Mouse (Mus musculus) spleen, postnatal 36 days (tissue): Measurements from ENCODE around the gene Hemgn.

Experiments
- DNase-seq, 2 experiments: peaks; one replicate each; pipeline ENCODE4 v3.0.0; 2022; ENCODE audit warnings: low spot score in 2 of 2, mixed read lengths in 1 of 2

The Hemgn gene

GRCm38 (mm10) chr4:46413406-46413805 lies at the start of gene Hemgn:
Gene Hemgn, minus strand, starts transcription at chr4:46413506.
- no peak for DNase-seq

- no peak for DNase-seq
These were observed 45.1 kb upstream of the Hemgn start for GRCm38 (mm10) chr4:46458411-46458810.

DNA sequence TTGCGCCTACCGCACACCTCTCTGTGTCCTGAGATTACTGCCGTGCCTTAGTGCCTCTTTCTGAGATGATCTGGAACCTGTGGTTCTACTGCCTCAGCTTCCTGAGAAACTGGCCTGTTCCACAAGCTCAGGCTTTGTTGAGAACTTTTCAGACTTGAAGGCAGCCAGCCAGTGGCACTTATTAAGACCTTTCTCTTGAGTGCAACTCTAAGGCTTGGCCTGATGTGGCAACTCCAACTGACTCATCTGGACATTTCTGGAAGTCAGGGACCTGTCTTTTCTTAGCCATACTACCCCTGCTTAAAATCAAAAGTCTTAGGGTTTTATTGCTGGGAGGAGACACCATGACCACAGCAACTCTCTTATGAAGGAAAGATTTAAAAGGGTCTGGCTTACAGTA lies 43.9 kb upstream of the Hemgn start:
- DNase-seq, result no peak

GRCm38 (mm10) chr4:46456762-46457161 lies 43.5 kb upstream of the Hemgn start:
- no peak for DNase-seq

DNA sequence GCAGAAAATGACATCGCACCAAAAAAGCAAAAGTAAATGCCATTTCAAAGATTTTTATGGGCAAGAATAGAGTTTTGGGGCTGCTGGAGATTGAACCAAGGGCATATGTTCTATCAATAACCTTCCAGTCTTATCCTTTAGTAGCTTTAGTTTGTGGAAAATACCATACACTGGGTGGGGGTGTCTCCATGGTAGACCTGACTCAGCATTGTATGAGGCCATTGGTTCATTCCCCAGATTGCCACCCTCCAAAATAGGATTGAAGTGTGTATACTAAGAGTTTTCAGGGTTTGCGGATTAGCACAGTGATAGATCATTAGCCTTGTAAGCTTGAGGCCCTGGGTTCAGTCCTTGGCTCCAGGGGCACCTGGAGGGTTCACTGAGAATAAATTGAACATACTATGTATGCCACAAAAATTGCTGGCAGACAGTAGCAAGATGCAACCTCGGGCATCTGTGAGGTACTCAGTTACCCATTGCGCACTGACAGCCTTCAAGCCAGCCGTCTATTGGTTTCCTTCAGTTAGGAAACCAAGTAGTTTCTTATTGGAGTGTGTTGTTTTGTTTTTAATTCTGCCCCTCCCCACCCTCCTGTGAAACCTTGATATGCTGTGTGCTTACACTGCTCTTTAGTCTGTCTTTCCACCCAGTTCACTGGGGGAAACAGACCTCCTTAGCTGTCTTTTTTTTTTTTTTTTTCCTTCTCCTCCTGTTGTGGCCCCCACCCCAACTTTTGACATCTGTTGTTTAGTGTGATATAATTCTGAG lies 41.0 kb upstream of the Hemgn start:
- DNase-seq, result no peak

- no peak for DNase-seq
These were observed 39.8 kb upstream of the Hemgn start for GRCm38 (mm10) chr4:46452855-46453719.

GRCm38 (mm10) chr4:46452481-46452850 lies 39.2 kb upstream of the Hemgn start:
- DNase-seq, result peak; percentile 62 to 70

DNA sequence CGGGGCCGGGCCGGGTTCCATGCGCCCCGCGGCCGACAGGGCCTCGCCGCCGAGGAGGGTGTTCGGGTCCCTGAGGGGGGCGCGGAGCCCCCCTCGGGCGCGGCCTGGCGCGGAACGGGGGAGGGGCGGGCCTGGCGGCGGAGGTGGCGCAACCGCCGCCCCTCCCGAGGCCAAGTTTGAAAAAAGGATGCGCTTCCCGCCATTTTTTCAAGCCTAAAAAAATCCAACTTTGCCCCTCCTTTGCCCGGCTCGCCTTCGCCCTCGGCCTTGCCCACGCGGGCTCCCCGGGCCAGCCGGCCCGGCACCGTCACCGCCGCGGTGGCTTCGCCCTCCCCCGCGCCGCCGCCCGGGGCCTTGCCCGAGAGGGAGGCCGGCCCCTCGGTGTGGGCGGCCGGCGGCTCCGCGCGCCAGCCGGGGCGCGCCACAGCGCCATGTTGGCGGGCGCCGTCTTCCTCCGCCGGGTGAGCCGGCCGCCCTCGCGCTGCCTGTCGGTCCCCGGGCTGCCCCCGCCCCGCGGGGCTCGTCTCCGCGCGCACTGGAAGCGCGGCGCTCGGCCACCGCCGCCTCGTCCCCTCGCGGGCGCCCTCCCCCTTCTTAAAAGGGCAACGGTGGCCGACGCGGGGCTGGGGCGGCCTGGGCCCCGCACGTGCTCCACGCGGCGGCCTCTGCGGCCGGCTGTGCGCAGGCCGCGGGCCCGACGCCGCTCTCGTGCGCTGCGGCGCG lies 38.6 kb upstream of the Hemgn start:
- peak; percentile 69 to 75 for DNase-seq

- peak; percentile 74 to 77 for DNase-seq
These were observed 38.0 kb upstream of the Hemgn start for GRCm38 (mm10) chr4:46451240-46451757.

DNA sequence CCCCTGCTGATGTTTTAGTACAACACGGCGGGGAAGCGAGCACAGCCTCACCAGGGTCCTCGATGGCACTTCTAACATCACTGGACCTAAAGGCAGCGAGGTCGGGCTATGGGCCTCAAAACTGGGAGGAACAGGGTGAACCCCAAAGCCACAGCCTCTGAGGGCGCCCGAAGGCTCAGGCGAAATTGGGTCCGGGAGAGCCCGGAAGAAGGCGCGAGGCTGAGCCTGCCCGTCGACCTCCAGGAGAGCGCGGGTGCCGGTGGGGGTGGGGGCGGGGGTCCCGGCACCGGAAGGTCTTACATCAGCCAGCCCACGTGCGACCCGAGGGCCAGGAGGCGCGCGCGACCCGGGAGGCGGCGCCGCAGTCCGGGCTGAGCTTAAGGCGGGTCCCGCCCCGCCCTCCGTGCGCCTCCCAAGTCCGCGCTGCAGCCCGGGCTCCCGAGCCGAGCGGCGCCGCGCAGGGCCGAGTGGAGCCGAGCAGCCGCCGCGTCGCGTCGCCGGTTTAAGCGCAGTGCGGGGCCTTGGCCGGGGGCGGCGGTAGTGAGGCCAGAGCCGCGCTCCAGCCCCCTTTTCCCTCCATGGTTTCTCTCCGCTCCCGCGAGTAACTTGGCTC lies 37.3 kb upstream of the Hemgn start, which contains the start of gene Anp32b:
Anp32b (plus strand) TSS at position 384 of the 613 bp plus-strand sequence.
- DNase-seq, result peak; percentile 92

GRCm38 (mm10) chr4:46450020-46450518 lies 36.8 kb upstream of the Hemgn start:
- peak in 1 of 2 experiments; percentile 24 for DNase-seq

GRCm38 (mm10) chr4:46448886-46449285 lies 35.6 kb upstream of the Hemgn start:
- DNase-seq, result no peak

GRCm38 (mm10) chr4:46447461-46447860 lies 34.2 kb upstream of the Hemgn start:
- DNase-seq, result no peak

GRCm38 (mm10) chr4:46445237-46445945 lies 32.1 kb upstream of the Hemgn start:
- DNase-seq, result no peak

DNA sequence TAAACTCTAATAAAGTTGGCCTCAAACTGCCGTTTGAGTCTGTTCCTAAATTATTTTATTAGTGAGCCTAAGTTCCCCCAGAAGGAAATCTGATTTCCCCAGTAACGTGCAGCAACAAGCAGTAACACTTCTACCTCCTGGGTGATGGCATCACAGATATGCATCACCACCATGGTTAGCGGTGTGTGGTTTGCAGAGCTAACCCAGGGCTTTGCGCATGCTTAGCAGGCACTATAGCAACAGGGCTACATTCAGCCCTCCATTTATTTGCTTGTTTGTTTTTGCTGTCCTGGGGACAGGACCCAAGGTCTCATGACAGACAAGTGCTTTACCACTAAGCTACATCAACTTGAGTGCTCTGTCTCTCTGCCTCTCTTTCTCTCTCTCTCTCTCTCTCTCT lies 29.2 kb upstream of the Hemgn start:
- DNase-seq, result no peak

GRCm38 (mm10) chr4:46432339-46433036 lies 19.2 kb upstream of the Hemgn start:
- peak; percentile 51 to 75 for DNase-seq

- no peak for DNase-seq
These were observed 15.7 kb upstream of the Hemgn start for GRCm38 (mm10) chr4:46428903-46429499.

DNA sequence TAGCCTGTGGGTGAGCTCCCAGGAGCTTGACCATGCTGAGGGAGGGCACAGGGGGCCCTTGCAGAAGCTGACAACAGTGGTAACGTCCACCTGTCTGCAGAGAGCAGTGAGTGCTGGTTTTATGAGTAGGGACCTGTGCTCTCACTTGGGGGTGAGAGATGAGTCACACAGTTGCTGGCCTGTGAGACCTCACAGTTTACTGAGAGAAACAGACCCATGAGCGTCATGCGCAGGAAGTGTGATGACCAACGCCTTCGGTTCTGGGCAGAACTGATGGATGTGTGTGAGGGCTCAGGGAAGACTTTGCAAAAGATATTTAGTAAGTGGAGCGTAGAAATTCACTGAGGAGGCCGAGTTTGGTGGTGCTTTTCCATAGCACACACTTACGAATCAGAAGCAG lies 9.3 kb upstream of the Hemgn start:
- DNase-seq, result no peak

GRCm38 (mm10) chr4:46418851-46419250 lies 5.5 kb upstream of the Hemgn start:
- DNase-seq, result no peak

DNA sequence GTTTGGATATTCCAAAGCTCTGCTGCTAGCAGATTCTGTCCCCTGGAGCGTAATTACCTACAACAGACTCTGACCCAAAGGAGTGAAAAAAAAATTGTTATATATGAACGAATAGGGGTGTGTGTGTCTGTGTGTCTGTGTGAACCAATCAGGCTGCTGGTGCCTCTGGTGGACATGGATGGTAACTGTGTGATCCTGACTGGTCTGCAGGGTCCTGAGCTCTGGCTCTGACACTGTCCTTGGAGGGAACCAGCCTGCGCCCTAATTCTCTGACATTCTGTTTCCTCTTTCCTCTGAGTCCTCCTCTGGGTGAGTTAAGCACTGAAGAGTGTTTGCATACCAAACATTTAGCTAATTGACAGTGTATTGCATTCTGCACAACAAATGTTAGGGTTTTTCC lies 4.2 kb upstream of the Hemgn start:
- DNase-seq, result no peak
